Mouse (Mus musculus) embryonic fibroblast, embryonic 13.5 days (primary cell): ENCODE results near the gene Lcn2. TPM values are rescaled to one million over a fixed set of nuclear protein-coding genes. Genes with fewer than 3 reads are reported as not detected.

Experiments
- H3K27ac ChIP-seq: 2 replicates; pipeline ENCODE4 v1.5.1; 2012; ENCODE audit warnings: low read length, control low read depth, inconsistent platforms; ENCODE audit not compliant: insufficient read depth
- H3K4me1 ChIP-seq: 2 replicates; pipeline ENCODE4 v1.6.1; 2011; ENCODE audit warnings: low read length; ENCODE audit not compliant: control insufficient read depth, insufficient read depth
- H3K4me3 ChIP-seq: 2 replicates; pipeline ENCODE4 v1.5.1; 2011; ENCODE audit warnings: mild to moderate bottlenecking, control low read depth, low read length; ENCODE audit not compliant: insufficient read depth
- CTCF ChIP-seq: IDR thresholded peaks from 2 replicates; pipeline ENCODE4 v1.5.1; 2011; ENCODE audit warnings: mild to moderate bottlenecking, control low read depth, low read length, moderate library complexity, borderline replicate concordance; ENCODE audit not compliant: insufficient read depth
- POLR2A ChIP-seq: IDR thresholded peaks from 2 replicates; pipeline ENCODE4 v1.6.1; 2011; ENCODE audit warnings: low read depth, mild to moderate bottlenecking, control low read depth, low read length, moderate library complexity
- polyA plus RNA-seq: library from polyadenylated mRNA; stranded (reverse); fragments of >200 nt; gene quantifications from 2 replicates; pipeline ENCODE4 v1.2.4, GENCODE M21; 2011; ENCODE audit warnings: low read depth; ENCODE audit not compliant: missing spikeins, insufficient read length

The Lcn2 gene
- polyA plus RNA-seq, 1 experiment = not detected

DNA sequence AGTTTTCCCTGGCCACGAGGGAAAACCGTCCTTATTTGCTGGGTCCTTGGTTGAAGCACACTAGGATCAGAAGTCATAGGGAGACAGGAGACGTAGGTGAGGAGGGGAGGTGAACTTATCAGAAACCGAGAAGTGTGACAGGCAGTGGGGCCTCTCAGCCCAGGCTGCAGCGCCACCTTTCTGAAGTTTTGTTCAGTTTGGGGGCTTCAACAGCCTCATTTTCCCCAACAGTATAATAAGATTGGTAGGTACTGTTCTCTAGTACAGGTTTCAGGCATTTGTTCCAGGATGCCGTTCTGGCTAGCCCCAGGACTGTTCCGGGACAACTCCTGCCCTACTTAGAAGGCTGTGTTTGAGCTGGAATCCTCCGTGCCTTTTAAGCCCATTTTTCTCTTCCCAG is 6.9 kb upstream of the Lcn2 start:
- Histone ChIP-seq H3K4me3 (peak overlapping the region; percentile 86), H3K27ac (peak overlapping the region; percentile 86), H3K4me1 (peaks cover 7% of the 10 kb centered on the region)
- TF ChIP-seq POLR2A = no peak
- peak; percentile 50; the same call in 1 of the 2 replicates for TF ChIP-seq CTCF

DNA sequence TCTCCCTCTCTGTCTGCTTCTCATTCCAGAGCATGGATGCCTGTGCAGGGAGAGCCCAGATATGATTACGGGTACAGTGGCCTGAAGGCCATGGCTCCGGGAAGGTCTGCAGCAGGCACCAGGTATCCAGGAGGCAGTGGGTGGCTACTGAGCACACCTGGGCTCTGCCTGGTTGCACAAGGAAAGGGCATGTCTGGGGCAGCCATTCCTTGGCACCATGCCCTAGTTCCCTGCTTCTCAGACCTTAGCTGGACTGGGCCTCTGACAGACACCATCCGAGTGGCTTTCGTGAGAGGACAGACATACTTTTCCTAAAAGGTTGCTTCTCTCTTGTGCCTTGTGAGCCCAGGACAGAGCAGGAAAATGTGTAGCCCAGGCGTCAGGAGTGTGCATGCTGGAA is 4.0 kb upstream of the Lcn2 start:
- no peak overlapping the region for H3K4me3 ChIP-seq
- H3K27ac ChIP-seq = no peak overlapping the region
- TF ChIP-seq CTCF (no peak), POLR2A (no peak)
- no peaks in the 10 kb centered on the region for H3K4me1 ChIP-seq

DNA sequence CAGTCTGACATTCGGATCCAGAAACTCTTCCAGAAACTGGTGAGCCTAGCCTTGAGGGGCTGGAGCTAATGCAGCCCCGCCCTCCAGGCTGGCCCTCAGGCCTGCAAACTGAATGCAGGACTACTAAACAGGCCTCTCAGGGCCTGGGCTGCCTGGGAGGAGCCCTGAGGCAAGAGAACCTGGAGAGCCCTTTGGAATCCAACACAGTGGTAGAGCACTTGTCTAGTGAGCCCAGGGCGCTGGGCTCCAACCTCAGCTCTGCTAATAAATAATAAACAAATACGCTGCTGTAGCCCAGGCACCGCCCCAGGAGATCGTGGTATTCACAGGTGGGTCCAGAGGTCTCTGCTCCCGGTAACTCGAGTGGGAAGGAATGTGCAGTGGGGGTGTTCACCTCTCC is 2.8 kb upstream of the Lcn2 start:
- H3K4me1 ChIP-seq = no peaks in the 10 kb centered on the region
- H3K4me3 ChIP-seq = no peak overlapping the region
- TF ChIP-seq POLR2A = no peak
- TF ChIP-seq CTCF = no peak
- no peak overlapping the region for H3K27ac ChIP-seq

DNA sequence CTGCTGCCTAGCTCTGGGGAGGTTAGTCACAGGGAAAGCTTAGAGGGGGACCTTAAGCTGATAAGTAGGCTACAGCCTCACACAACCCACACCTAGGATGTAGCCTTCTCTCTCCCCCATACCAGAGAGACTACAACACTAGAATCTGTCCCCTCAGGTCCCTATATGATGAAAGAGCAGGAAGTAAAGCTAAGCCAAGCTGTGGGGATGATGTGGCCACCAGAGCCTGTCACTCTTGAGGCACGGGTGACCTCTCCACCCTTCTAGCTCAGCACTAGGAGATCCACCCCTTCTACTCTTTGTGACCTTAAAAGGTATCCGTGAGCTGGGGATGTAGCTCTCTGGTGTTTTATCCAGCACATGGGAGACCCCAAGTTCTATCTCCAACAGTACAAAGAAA is 1.1 kb upstream of the Lcn2 start:
- no peak for TF ChIP-seq POLR2A
- no peak for TF ChIP-seq CTCF
- Histone ChIP-seq H3K27ac (no peak overlapping the region), H3K4me1 (no peaks in the 10 kb centered on the region), H3K4me3 (no peak overlapping the region)

DNA sequence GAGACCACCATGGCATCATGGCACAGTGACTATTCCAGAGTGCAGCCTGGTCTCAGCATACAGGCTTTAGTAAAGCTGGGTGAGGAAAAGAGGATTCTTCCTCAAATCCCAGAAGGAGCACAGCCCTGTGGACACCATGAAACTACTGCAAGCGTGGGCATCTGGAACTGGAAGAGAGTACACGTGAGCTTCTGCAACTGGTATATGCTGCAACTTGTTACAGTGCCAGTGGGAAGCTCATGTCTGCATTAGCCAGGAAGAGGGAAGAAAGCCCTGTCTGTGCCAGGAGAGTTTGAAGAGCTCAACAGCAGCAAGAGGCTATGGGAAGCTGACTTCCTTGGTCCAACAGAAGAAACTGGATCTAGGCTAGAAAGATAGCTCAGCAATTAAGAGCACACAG is 5.4 kb downstream of the Lcn2 start:
- TF ChIP-seq POLR2A (no peak), CTCF (no peak)
- H3K4me3 ChIP-seq = no peak overlapping the region
- H3K4me1 ChIP-seq = no peaks in the 10 kb centered on the region
- no peak overlapping the region for H3K27ac ChIP-seq

DNA sequence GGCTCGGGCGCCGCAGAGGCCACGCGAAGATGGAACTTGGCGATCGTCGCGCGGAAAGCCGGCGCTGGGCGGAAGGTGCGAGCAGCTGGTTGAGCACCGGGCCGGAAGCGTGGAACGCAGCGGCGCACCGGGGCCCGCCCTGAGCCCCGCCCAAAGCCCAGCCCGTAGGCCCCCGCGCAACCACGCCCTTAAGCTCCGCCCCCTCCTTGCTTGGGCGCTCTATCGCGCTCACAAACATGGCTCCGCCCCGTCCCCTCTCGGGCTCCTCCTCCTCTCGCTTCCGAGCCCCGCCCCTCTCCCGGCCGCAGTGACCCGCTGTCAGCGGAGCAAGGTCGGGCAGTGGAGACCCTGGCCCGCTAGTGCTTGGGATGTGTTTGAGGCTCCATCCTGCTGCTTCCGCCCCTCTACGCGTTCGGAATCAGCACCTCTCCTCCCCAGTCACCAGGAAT is 6.3 kb downstream of the Lcn2 start, which contains the start of gene 1110008P14Rik:
Gene 1110008P14Rik (minus strand): TSS at position 164 of the 449 bp plus-strand sequence.
- no peak within 1 kb of the TSS for H3K27ac ChIP-seq
- peak within 1 kb of the TSS; percentile 82 for H3K4me3 ChIP-seq
- no peaks in the 10 kb centered on the region for H3K4me1 ChIP-seq
- TF ChIP-seq POLR2A (peak; percentile 50), CTCF (no peak)

DNA sequence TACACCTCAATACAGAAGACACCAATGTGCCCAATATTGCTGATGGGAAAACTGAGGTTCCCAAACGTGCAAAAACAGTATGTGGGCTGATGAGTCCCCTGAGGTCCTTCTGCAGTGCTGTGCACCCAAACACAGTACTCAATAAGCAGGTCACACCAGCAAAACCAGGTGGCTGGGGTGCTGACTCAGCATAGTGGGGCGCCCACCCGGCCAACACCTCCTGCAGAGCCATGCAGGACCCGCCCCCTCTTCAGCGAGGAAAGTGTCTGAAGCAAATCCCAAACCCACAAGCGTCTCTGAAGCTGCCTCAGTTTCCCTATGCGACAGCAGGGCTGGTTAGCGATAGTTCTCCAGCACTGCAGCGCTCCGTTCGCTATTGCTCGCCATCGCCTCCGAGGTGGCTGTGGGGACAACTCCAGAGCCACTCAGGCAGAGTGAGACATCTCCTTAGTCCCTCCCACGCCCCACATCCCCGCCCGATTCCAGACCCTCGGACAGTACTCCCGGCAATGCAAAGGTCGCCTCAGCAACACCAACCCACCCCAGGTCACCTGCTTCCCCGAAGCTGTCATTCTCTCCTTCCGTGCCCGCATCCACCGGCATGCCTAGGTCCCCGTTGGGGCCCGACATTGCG is 6.8 kb downstream of the Lcn2 start:
- no peaks in the 10 kb centered on the region for H3K4me1 ChIP-seq
- H3K27ac ChIP-seq = no peak overlapping the region

DNA sequence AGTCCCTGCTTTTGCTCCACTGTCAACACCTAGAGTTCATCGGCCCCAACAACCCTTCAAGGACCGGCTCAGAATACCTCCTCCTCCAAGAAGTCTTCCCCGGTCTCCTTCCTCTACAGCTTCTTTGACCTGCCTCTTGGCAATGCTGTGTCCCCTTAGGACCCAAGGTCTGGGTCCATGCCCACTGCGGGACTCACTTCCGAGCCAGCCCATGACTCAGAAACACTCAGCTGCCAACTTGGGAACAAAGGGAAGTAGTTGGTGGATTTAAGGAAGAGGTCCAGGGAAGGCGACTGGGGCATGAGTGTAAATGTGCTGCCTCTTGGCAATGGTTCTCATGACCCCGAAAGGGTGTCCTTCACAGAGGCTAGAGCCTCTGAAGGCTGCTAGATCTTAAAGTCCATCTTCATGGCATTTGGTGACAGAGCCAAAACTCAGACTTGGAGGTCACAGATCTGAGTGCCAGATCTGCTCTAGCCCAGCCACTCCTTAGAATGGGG is 8.0 kb downstream of the Lcn2 start:
- H3K27ac ChIP-seq = no peak overlapping the region
- no peak overlapping the region for H3K4me3 ChIP-seq
- H3K4me1 ChIP-seq = no peaks in the 10 kb centered on the region
- TF ChIP-seq POLR2A (no peak), CTCF (no peak)

More for the DNA sequence above, 6.8 kb downstream of the Lcn2 start:
- TF ChIP-seq POLR2A (no peak), CTCF (no peak)
- H3K4me3 ChIP-seq = peak overlapping the region; percentile 82

DNA sequence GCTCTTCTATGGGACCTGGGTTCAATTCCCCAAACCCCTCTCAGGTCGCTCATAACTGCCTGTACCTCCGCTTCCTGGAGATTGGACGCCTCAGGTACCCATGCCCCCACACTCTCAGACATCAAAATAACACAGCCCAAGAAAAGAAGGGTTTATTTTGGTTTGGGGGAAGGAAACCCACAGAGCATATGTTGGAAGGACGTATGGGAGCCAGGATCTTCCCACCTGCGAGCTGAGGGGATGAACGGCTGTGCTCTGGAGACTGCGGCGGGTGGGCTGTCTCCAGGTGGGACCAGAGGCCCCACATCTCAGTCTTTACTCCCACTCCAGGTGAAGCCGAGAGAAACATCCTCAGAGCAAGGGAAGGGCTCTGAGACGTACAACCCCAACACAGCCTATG is 11.1 kb downstream of the Lcn2 start:
- Histone ChIP-seq H3K4me3 (no peak overlapping the region), H3K4me1 (no peaks in the 10 kb centered on the region), H3K27ac (no peak overlapping the region)
- TF ChIP-seq POLR2A = no peak
- TF ChIP-seq CTCF = no peak

DNA sequence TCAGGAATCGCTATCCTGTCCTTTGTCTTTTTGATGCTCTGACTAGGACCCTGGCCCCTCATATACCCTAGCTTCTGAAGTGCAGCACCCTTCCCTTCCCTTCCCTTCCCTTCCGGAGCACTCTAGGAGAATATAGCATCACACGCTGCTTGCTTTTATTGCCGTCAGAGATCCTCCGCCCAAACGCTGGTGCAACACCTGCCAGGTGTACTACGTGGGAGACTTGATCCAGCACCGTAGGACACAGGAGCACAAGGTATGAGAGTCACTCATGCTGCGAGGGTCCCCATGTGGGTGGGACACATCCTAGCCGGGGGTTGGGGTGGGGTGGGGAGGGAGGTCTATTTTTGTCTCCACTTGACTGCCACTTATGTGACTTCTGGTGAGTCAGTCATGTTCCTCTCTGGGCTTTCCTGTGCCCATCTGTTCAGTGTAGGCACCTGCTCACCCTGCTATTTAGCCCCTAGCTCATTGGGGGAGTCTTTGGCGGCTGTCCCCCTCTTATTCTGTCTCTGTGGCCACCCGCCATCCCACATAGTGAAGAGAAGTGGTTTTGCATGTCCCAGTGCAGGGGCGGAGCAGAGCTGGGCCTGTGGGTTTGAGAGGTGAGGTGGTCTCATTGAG is 12.6 kb downstream of the Lcn2 start:
- H3K4me1 ChIP-seq = no peaks in the 10 kb centered on the region
- TF ChIP-seq CTCF (no peak), POLR2A (no peak)
- no peak overlapping the region for H3K4me3 ChIP-seq
- no peak overlapping the region for H3K27ac ChIP-seq
